Mouse (Mus musculus): Measurements from ENCODE around the gene Cdh1. TPM values are rescaled to one million over a fixed set of nuclear protein-coding genes. Genes with fewer than 3 reads are reported as not detected.
"Not testable (repeated sequence)": the region's sequence is repeated elsewhere in the genome, so short reads cannot be mapped to it uniquely, and the experiment has no call there.

Cdh1 gene
- total RNA-seq (2021), result 1 to 10 TPM in 1 of 2 experiments, under 1 TPM in 1; 0.95 to 1.4 TPM
- long read RNA-seq, experiment 1, full-length matches to known transcripts, result 2 of 2 reads
- long read RNA-seq, experiment 1, partial matches to known transcripts, result 0 of 2 reads
- long read RNA-seq, experiment 1, other reads (novel, unspliced or antisense), result 0 of 2 reads
- long read RNA-seq, experiment 2, full-length matches to known transcripts, result 1 of 2 reads
- long read RNA-seq, experiment 2, partial matches to known transcripts, result 1 of 2 reads
- long read RNA-seq, experiment 2, other reads (novel, unspliced or antisense), result 0 of 2 reads

GRCm38 (mm10) chr8:106603131-106603819 lies at the start of gene Cdh1:
Gene Cdh1 (plus strand): TSS chr8:106603351.
- DNase-seq, result peak; percentile 28

DNA sequence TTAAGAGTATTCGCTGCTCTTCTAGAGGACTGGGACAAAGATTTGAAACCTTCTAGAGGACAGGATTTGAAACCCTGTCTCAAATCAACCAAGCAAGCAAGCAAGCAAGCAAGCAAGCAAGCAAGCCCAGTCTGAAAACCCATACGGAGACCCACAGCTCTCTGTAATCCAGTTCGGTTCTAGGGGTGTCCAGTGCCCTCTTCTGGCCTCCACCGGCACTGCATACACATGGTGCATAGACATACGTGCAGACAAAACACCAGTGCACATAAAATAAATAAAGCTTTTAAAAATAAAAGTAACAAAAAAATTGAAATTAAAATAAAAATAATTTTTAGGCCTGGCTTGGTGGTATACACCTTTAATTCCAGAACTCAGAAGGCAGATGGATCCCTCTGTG lies 49.1 kb upstream of the Cdh1 start:
- DNase-seq, result no peak

GRCm38 (mm10) chr8:106556068-106556645 lies 47.0 kb upstream of the Cdh1 start:
- no peak for DNase-seq

DNA sequence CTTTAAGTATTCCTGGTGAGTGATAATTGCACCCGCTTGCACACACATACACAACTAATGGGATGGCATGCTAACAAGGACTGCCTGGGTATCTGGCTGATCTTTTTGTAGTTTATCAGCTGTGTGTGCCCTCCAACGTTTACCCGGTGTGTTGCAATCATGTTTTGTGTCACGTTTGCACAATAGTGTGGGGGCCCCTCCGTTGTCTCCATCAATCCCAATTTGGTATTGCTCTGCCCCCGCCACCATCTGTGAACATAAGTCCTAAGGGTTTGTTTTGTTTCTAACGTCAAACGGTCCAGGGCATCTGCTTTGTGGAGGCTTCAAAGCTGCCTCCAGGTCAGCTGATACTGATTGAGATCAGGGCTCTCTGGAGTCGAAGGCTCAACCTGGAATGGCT lies 43.3 kb upstream of the Cdh1 start:
- no peak for DNase-seq

DNA sequence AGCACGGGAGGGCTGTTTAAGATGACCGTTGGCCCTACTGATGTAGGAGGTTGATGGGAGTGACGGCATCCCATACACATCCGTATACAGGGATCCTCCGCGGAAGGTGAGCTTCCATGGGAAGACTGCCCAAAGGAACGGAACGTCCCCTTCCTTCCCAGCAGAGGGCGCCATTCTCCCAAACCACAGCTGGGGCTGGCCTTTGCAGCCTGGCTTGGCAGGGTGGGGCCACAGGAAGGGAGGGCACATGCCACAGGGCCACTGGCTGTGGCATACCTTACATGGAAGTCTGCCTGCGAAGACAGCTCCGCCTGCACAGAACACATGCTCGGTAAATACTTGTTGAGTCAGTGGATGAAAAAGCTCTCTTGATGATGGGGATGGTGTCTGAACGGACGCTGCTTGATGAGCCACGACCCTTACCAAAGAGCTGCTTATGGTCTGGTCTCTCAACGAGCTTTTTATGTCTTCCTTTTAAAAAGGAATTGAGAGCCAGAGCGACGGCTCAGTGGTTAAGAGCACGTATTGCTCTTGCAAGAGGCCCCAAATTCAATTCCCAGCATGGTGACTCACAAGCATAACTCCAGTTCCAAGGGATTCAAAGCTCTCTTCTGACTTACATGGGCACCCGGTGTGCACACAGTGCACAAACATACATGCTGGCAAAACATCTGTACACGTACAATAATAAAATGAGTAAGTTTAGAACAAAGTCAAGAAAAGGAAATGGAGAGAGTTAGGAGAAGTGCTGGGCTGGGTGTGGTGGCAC lies 41.9 kb upstream of the Cdh1 start:
- DNase-seq, result peak; percentile 73

GRCm38 (mm10) chr8:106563691-106564182 lies 39.4 kb upstream of the Cdh1 start:
- peak; percentile 42 for DNase-seq

DNA sequence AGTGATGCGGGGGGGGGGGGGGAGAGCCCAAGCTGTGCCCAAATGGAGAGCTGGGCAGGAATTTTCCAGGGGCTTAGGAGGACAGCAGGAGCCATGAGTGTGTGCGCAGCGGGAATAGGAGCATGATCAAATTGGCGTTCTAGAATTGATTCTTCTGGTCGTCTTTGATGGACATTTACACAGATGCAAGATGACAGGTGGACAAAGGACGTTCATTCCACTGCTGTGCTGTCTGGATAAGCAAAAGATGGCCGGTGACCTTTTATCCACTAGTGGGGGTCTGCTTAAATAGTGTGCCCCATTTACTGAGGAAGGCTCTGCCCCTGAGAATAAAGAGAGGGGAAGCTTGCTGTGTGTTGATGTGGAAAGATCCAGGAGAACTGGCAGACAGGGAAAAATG lies 34.1 kb upstream of the Cdh1 start:
- no peak for DNase-seq

DNA sequence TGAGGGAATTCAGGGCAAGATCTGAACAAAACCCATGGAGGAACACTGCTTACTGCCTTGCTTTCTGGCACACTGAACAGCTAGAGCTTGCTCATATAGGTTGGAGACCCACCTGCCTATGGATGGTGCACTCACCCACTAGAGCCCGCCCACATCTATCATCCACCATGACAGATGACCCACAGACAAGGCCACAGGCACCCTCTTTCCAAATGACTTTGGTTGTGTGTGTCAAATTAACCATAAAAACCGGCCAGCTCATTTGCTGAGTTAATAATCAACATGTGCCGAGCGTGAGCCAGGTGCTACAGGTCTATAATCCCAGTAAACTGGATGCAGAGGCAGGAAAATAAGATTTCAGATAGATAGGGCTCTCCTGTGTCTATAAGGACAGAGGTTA lies 32.8 kb upstream of the Cdh1 start:
- no peak for DNase-seq

DNA sequence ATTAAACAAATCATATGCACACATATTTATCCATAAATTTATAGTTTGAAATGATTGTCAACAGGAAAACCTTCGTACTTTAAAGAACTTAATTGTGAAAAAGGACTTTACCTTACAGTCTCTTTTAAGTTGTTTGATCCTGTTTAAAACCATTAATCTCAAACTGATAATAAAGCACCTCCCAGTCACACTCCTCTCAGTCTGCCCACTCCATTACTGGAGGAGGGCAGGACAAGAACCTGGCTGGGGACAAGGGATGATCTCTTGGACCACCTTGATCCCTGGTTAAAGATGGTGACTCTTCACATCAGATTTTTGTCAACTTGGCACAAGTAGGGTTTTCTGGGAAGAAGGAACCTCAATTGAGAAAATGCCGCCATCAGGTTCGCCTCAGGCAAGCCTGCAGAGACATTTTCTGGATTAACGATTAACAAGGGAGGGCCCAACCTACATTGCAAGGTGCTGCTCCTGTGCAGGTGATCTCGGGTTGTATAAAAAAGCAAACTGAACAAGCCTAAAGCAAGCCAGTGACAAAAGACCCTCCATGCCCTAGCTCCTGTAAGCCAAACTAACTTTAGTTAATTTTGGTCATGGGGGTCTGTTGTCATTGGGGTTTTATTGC lies 31.5 kb upstream of the Cdh1 start:
- DNase-seq, result no peak

- DNase-seq, result not testable (repeated sequence)
Observed at GRCm38 (mm10) chr8:106572175-106572574, 31.0 kb upstream of the Cdh1 start.

- not testable (repeated sequence) for DNase-seq
Observed at GRCm38 (mm10) chr8:106573168-106573567, 30.0 kb upstream of the Cdh1 start, which contains the start of gene Gm10073. Gene Gm10073 (minus strand): TSS chr8:106573461.

DNA sequence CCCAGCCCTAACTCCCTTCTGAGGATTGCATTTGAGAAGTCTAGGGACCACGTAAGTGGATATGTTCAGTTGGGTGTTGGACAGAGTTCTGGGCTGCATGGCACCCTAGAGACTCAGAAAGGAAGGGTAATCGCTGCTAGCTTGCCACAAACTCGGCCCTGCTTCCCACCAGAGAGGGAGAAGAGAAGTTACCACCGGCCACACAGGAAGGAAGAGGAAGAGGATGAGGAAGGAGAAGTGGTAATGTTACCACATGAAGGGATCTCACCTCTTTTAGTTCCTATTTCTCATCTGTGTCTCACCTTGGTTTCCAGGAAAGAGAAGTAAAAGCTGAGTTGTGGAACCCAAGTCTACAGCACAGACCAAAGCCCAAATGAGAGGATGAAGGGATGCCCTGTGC lies 28.9 kb upstream of the Cdh1 start:
- DNase-seq, result no peak

DNA sequence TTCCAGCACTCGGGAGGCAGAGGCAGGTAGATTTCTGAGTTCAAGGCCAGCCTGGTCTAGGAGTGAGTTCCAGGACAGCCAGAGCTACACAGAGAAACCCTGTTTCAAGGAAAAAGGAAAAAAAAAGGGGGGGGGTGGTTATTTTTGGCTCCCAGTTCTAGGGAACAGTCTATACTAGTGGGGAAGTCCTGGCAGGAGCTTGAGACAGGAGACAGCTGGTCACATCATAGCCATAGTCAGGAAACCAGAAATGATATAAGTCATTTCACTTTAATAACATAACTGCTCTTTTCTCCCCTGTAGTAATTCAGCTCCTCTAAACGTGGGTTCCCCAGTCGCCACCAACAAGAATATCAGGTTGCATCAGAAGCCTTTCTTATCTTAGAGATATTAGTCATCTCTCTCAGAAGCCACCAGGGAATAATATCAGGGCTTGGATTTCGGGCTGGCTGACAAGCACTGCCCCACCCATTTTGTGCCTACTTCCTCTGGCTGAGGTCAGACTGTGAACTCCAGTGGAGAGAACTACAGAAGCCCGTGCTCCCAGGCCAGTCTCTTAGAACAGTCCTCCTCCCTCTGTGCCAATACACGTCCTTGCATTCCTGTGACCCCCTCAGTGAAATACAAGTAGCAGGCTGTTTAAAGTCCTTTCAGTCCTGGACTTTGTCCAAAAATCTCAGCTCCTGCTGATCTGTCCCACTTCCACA lies 26.1 kb upstream of the Cdh1 start:
- no peak for DNase-seq

DNA sequence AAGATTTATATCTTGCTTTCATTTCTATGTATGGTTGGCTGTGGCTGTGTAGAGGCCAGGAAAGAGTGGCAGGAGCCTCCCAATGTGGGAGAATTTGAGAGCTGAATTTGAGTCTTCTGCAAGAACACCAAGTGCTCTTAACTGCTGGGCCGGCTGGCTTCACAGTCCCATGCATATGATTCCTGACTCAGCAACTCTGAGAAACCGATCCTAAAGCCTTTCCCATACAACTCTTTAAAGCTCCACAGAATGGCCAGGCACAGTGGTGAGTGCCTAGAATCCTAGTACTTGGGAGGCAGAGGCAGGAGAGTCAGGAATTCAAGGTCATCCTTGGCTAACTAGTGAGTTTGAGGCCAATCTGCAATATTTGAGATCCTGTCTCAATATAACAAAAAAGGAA lies 23.6 kb upstream of the Cdh1 start:
- no peak for DNase-seq

GRCm38 (mm10) chr8:106581344-106582088 lies 21.6 kb upstream of the Cdh1 start:
- no peak for DNase-seq

GRCm38 (mm10) chr8:106584942-106585670 lies 18.0 kb upstream of the Cdh1 start:
- DNase-seq, result no peak

DNA sequence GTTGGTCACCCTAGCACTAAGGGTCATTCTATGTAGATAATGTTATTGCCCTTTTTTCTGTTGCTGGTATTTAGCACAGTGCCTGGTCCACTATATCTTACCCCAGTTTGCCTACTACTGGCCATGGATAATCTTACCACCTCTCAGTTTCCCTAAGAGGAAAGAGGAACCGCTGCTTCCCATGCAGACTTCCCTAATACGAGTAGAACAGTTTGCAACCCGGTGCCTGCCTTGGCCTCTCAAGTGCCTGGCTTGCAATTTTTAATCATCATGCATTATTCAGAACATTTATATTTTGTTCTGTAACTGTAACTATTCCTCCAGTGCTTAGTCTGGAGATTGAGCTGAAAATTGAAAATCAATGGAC lies 17.5 kb upstream of the Cdh1 start:
- no peak for DNase-seq

DNA sequence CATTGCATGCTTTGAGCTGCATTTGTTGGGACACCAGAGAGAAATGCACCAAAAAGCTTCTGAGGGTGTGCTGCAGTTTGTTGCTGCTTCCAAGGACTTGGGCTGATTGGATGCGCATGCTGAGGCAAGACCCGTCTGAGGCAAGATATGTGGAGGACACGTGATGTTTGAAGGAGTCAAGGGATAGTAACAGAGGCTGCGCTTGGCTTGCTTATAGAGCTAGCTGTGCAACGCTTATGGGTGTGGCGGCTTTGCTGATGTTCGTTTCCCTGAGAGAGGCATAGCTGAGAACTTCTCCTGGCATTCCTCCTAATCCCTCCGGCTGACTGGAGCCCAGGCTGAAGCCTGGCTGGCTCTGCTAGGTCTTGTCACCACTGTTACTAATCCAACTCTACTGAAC lies 16.3 kb upstream of the Cdh1 start:
- DNase-seq, result no peak

- DNase-seq, result no peak
Observed at GRCm38 (mm10) chr8:106588443-106589431, 14.4 kb upstream of the Cdh1 start.
